Mouse (Mus musculus) kidney, embryonic 14.5 days (tissue): ENCODE data around the gene Ryr3. TPM values are rescaled to one million over a fixed set of nuclear protein-coding genes. Genes with fewer than 3 reads are reported as not detected.

Source experiments
- ATAC-seq: fragments of 200-750 bp; cut with Nextera tagmentation; 2 replicates; pipeline ENCODE4 v1.8.0; 2017; ENCODE audit warnings: moderate number of reproducible peaks, mild to moderate bottlenecking, moderate TSS enrichment, moderate library complexity; ENCODE audit not compliant: low FRiP score, low TSS enrichment
- H3K27ac ChIP-seq: fragments of 300-500 bp; sonication (generic); 2 replicates; pipeline ENCODE4 v1.5.1; 2014; ENCODE audit warnings: low read depth, mild to moderate bottlenecking, low read length, moderate library complexity, mixed read lengths
- H3K27me3 ChIP-seq: fragments of 300-500 bp; sonication (generic); 2 replicates; pipeline ENCODE4 v1.6.1; 2014; ENCODE audit warnings: mild to moderate bottlenecking, low read length; ENCODE audit not compliant: control insufficient read depth, insufficient read depth
- H3K36me3 ChIP-seq: fragments of 300-500 bp; sonication (generic); 2 replicates; pipeline ENCODE4 v1.6.1; 2014; ENCODE audit warnings: low read length, mixed read lengths; ENCODE audit not compliant: control insufficient read depth, insufficient read depth
- H3K4me1 ChIP-seq: fragments of 300-500 bp; sonication (generic); 2 replicates; pipeline ENCODE4 v1.6.1; 2014; ENCODE audit warnings: low read length, mixed read lengths; ENCODE audit not compliant: control insufficient read depth, insufficient read depth
- H3K4me2 ChIP-seq: fragments of 300-500 bp; sonication (generic); replicated peaks from 2 replicates; pipeline ENCODE4 v1.6.1; 2014; ENCODE audit warnings: low read depth, mild to moderate bottlenecking, low read length
- H3K4me3 ChIP-seq: fragments of 300-500 bp; sonication (generic); 2 replicates; pipeline ENCODE4 v1.5.1; 2014; ENCODE audit warnings: mild to moderate bottlenecking, low read length
- H3K9ac ChIP-seq: fragments of 300-500 bp; sonication (generic); 2 replicates; pipeline ENCODE4 v1.6.1; 2014; ENCODE audit warnings: low read depth, mild to moderate bottlenecking, low read length, moderate library complexity
- H3K9me3 ChIP-seq: fragments of 300-500 bp; sonication (generic); 2 replicates; pipeline ENCODE4 v1.6.1; 2016; ENCODE audit warnings: low read length; ENCODE audit not compliant: control insufficient read depth
- WGBS: fragments of 180-500 bp; shearing (Covaris S2); extraction: QIAGEN DNeasy Blood & Tissue Kit; methylation state at CpG from one replicate; pipeline ENCODE4 v1.1.7; 2014; 5-methylcytosine and 5-hydroxymethylcytosine counted together
- polyA plus RNA-seq: library from polyadenylated mRNA; unstranded; fragments of >200 nt; fragmentation: Nextera tagmentation; extraction: Ambion mirVana; gene quantifications from 2 replicates; pipeline ENCODE4 v1.2.1, GENCODE M21; 2014

The Ryr3 gene
- polyA plus RNA-seq, 1 experiment from 2014 or later, result 1.0 TPM

DNA sequence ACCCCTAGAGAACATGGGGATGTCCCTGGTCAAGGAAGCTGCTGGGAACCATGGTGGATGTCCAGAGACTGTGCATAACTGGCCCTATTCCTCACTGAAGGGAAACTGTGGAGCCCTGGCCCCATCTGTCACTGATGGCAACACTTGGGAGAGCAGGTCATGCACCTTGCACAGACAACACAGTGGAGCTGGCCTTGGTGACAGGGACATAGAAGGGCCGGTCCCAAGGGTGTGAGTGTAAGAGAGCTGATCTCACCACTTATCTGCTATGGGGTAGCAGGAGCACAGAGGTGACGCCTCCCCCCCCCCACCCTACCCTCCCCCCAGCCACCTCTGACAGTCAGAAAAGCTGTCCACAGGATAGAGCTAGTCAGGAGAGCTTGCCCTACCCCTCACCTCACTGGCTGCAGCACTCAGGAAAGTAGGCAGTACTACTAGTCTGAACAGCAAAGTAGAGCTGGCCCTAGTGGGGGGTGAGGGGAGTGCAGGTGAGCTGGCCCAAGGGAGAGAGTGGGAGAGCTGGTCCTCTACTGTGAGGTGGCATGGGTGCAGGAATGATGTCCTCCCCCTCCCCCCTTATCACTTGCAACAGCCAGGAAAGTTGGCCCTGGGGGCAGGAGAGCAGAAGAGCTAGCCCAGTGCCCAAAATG, 17.7 kb downstream of the Ryr3 start:
- Histone ChIP-seq H3K36me3 (no peaks in the 10 kb centered on the region), H3K4me2 (no peak overlapping the region), H3K27me3 (no peaks in the 10 kb centered on the region), H3K4me1 (no peaks in the 10 kb centered on the region), H3K27ac (no peak overlapping the region), H3K4me3 (no peak overlapping the region), H3K9me3 (no peaks in the 10 kb centered on the region), H3K9ac (no peak overlapping the region)
- 0 out of 2 replicates have a peak, but pooled peaks have one; percentile 46 for ATAC-seq
- WGBS, result 78% methylated on average over 2 of the region's 2 CpGs

DNA sequence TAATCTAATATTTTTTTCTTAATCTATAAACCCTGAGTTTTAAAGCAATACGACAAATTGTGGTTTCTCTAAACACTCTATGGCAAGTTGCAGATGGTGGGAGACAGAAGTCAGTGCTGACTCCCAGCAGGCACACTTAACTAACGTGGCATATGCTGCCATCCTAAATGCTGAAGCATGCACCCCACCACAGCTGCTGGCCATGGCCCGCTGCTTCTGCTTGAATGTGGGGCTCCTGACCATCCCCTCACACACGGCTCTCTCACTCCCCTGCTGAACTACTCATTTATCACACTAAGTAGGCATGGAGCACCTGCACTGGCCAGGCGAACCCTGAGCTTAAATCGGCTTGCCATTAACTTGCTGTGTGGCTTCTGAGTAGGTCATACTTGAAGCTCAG, 29.7 kb downstream of the Ryr3 start:
- no peak for ATAC-seq
- Histone ChIP-seq H3K9me3 (no peaks in the 10 kb centered on the region), H3K4me3 (no peak overlapping the region), H3K36me3 (no peaks in the 10 kb centered on the region), H3K4me1 (no peaks in the 10 kb centered on the region), H3K9ac (no peak overlapping the region), H3K27ac (no peak overlapping the region), H3K4me2 (no peak overlapping the region), H3K27me3 (no peaks in the 10 kb centered on the region)
- 60% methylated on average over 6 of the region's 6 CpGs for WGBS

DNA sequence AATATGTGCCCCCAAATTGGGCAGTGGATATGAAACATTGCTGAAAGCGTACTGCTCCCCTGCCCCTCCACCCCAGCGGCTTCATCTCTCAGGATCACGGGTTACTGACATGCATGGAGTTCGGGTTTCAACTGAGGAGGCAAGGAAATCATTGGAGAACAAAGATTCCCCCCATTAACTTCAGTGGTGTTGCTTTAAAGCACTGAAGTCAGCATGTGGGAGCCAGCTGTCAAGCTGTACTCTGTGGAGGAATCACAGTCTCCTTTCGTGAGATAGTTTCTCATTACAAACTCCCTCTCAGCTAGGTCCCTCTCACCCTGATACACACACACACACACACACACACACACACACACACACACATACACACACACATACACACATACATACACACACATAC, 35.2 kb downstream of the Ryr3 start:
- WGBS, result 18% methylated on average over 5 of the region's 5 CpGs
- H3K27me3 ChIP-seq, result no peaks in the 10 kb centered on the region
- no peak overlapping the region for H3K27ac ChIP-seq
- no peaks in the 10 kb centered on the region for H3K4me1 ChIP-seq
- H3K4me2 ChIP-seq, result no peak overlapping the region
- peak; percentile 87 for ATAC-seq
- H3K36me3 ChIP-seq, result no peaks in the 10 kb centered on the region
- no peak overlapping the region for H3K4me3 ChIP-seq
- H3K9ac ChIP-seq, result no peak overlapping the region
- no peaks in the 10 kb centered on the region for H3K9me3 ChIP-seq

DNA sequence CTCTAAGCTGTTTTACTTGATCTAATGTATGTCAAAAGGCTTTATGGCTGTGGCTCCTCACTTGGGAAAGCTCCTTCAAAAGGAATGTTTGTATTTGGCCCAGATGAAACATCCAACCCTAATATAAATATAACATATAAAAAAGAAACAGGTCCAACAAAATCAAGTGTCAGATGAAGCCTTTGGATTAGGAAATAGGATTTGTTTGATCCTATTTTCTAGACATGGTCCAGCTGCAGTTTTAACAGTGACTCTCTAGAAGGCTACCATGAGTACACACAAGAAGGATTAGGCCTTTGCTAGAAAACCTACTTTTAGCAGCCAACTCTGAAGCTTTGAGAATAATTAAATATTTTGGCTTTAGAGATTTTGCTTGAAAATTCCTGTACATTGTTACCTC, 38.8 kb downstream of the Ryr3 start:
- Histone ChIP-seq H3K27ac (no peak overlapping the region), H3K4me3 (no peak overlapping the region)
- no peak for ATAC-seq

GRCm38 (mm10) chr2:113176337-113176736, 40.6 kb downstream of the Ryr3 start:
- no peak overlapping the region for H3K9ac ChIP-seq
- ATAC-seq, result no peak
- H3K4me1 ChIP-seq, result no peaks in the 10 kb centered on the region
- WGBS, result 88% methylated on average over 5 of the region's 5 CpGs
- H3K9me3 ChIP-seq, result no peaks in the 10 kb centered on the region
- H3K27ac ChIP-seq, result no peak overlapping the region
- H3K36me3 ChIP-seq, result no peaks in the 10 kb centered on the region
- no peaks in the 10 kb centered on the region for H3K27me3 ChIP-seq
- H3K4me2 ChIP-seq, result no peak overlapping the region
- no peak overlapping the region for H3K4me3 ChIP-seq

More for the DNA sequence above, 38.8 kb downstream of the Ryr3 start:
- no peak overlapping the region for H3K9ac ChIP-seq
- H3K9me3 ChIP-seq, result no peaks in the 10 kb centered on the region
- H3K27me3 ChIP-seq, result no peaks in the 10 kb centered on the region
- no peaks in the 10 kb centered on the region for H3K36me3 ChIP-seq
- no peaks in the 10 kb centered on the region for H3K4me1 ChIP-seq
- H3K4me2 ChIP-seq, result no peak overlapping the region

DNA sequence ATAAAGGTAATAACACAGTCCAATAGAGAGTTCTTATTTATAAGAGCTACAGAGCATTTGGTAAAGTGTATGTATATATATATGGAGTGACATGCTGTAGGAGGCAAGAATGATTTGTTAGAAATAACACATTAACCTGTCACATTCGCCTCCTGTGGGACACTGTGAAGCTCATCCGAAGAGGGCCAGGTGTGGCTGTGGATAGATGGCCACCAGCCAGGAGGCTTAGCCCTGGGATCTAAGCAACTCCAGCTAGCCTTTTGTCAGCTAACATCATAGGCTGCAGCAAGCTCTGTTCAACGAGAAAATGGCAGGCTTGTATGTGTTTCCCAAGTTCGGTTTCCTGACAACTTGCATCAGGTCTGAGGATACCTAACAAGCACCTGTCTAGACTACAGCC, 48.8 kb downstream of the Ryr3 start:
- 73% methylated on average over 4 of the region's 4 CpGs for WGBS
- H3K9ac ChIP-seq, result no peak overlapping the region
- H3K4me2 ChIP-seq, result no peak overlapping the region
- ATAC-seq, result no peak
- H3K27me3 ChIP-seq, result no peaks in the 10 kb centered on the region
- no peak overlapping the region for H3K4me3 ChIP-seq
- no peaks in the 10 kb centered on the region for H3K9me3 ChIP-seq
- no peaks in the 10 kb centered on the region for H3K4me1 ChIP-seq
- H3K27ac ChIP-seq, result no peak overlapping the region
- H3K36me3 ChIP-seq, result no peaks in the 10 kb centered on the region

- Histone ChIP-seq H3K4me2 (no peak overlapping the region), H3K4me1 (no peaks in the 10 kb centered on the region), H3K36me3 (no peaks in the 10 kb centered on the region), H3K9me3 (no peaks in the 10 kb centered on the region), H3K9ac (no peak overlapping the region), H3K27me3 (no peaks in the 10 kb centered on the region), H3K27ac (no peak overlapping the region), H3K4me3 (no peak overlapping the region)
- 79% methylated on average over 5 of the region's 5 CpGs for WGBS
- no peak for ATAC-seq
These were observed 55.4 kb downstream of the Ryr3 start for GRCm38 (mm10) chr2:113161494-113161893.

- no peak overlapping the region for H3K4me3 ChIP-seq
- no peaks in the 10 kb centered on the region for H3K4me1 ChIP-seq
- no peak overlapping the region for H3K9ac ChIP-seq
- no peaks in the 10 kb centered on the region for H3K36me3 ChIP-seq
- no peaks in the 10 kb centered on the region for H3K9me3 ChIP-seq
- no peaks in the 10 kb centered on the region for H3K27me3 ChIP-seq
- 81% methylated on average over 3 of the region's 3 CpGs for WGBS
- no peak for ATAC-seq
- H3K4me2 ChIP-seq, result no peak overlapping the region
- H3K27ac ChIP-seq, result no peak overlapping the region
These were observed 79.1 kb downstream of the Ryr3 start for GRCm38 (mm10) chr2:113137766-113138165.

- no peak for ATAC-seq
- Histone ChIP-seq H3K27ac (no peak overlapping the region), H3K27me3 (no peaks in the 10 kb centered on the region), H3K4me1 (no peaks in the 10 kb centered on the region), H3K9me3 (no peaks in the 10 kb centered on the region), H3K9ac (no peak overlapping the region), H3K36me3 (no peaks in the 10 kb centered on the region), H3K4me3 (no peak overlapping the region), H3K4me2 (no peak overlapping the region)
- 79% methylated on average over 1 of the region's 1 CpGs for WGBS
These were observed 93.4 kb downstream of the Ryr3 start for GRCm38 (mm10) chr2:113123476-113123875.
